Mouse (Mus musculus) cerebellum, adult 9-11 months (tissue): ENCODE data around the gene Cks1b.

Experiments used
- DNase-seq: peaks from one replicate; pipeline ENCODE4 v3.0.0; 2022

Cks1b gene

GRCm38 (mm10) chr3:89381233-89381632 lies 37.0 kb downstream of the Cks1b start:
- no peak for DNase-seq

- no peak for DNase-seq
Measured at GRCm38 (mm10) chr3:89380711-89381110, 37.5 kb downstream of the Cks1b start.

GRCm38 (mm10) chr3:89380291-89380690 lies 37.9 kb downstream of the Cks1b start:
- DNase-seq, result no peak

GRCm38 (mm10) chr3:89379388-89380131 lies 38.6 kb downstream of the Cks1b start:
- DNase-seq, result peak; percentile 41

- DNase-seq, result peak; percentile 66
Measured at GRCm38 (mm10) chr3:89378394-89379067, 39.7 kb downstream of the Cks1b start.

GRCm38 (mm10) chr3:89377831-89378230 lies 40.4 kb downstream of the Cks1b start:
- peak; percentile 43 for DNase-seq

- DNase-seq, result no peak
Measured at GRCm38 (mm10) chr3:89373581-89374231, 44.5 kb downstream of the Cks1b start.

GRCm38 (mm10) chr3:89367338-89367737 lies 50.8 kb downstream of the Cks1b start:
- no peak for DNase-seq

GRCm38 (mm10) chr3:89365486-89366414 lies 52.4 kb downstream of the Cks1b start:
- no peak for DNase-seq
